ENCODE assay signal across 8 mouse cellular contexts in the genomic region with DNA sequence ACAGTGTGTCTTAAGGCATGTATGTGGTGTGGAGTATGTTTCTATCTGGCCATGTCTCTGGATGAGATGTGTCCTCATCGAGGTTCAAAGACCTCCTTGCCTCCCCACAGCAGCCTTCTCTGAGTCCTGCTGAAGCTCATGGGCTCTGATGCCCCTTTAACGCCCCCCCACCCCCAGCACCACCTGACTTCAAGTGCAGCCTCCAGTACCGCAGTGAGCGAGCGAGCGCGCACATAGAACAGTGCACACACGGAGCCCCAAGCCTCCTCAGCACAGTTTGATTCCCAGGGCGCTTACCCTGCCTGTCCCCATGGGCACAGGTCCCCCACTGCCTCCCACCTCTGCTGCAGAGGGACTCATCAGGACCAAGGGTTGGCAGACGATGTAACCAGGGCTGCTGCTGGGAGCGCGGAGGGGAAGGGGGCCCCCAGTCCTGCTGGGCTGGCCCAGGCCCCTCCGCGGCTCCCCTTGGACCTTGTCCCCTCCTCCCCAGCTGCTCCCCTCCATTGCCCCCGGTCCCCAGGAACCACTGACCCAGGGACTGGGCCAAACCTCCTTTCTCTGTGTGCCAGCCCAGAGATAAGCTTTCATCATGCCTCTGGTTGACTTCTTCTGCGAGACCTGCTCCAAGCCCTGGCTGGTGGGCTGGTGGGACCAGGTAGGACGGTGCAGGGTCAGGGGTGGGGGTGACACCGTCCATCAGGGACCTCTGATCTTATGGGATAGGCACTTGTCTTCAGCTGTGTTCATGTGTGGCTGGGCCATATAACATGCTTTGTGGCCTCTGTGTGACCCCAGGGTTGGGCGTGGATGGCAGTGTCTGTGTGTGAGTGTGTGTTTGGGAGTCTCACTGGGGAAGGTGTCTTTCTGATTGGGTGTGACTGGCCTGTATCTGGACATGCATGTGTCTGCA. TPM values are rescaled to one million over a fixed set of nuclear protein-coding genes. Genes with fewer than 3 reads are reported as not detected.
DNase-seq lines count a peak whose midpoint lies in the region; ATAC-seq and TF ChIP-seq lines count a peak whose summit lies in the region.

No protein-coding gene starts in this region.

- H3K27me3 ChIP-seq in heart, embryonic 14.5 days (ENCODE audit: control insufficient read depth, insufficient read depth, low read length), result no peaks in the 10 kb centered on the region
- no peaks in the 10 kb centered on the region for H3K27me3 ChIP-seq in heart, adult 2 months (ENCODE audit: control insufficient read depth, insufficient read depth, low read length)
- no peaks in the 10 kb centered on the region for H3K27me3 ChIP-seq in hindbrain, embryonic 11.5 days (ENCODE audit: control insufficient read depth, insufficient read depth, low read length)
- no peaks in the 10 kb centered on the region for H3K27me3 ChIP-seq in limb, embryonic 13.5 days
- no peaks in the 10 kb centered on the region for H3K27me3 ChIP-seq in stomach, embryonic 14.5 days (ENCODE audit: control insufficient read depth, insufficient read depth, low read length)

- peaks cover 39% of the 10 kb centered on the region for H3K36me3 ChIP-seq in heart, embryonic 14.5 days (ENCODE audit: control insufficient read depth, insufficient read depth, low read length)
- H3K36me3 ChIP-seq in heart, adult 2 months (ENCODE audit: control insufficient read depth, insufficient read depth, low read length), result no peaks in the 10 kb centered on the region
- no peaks in the 10 kb centered on the region for H3K36me3 ChIP-seq in hindbrain, embryonic 11.5 days (ENCODE audit: control insufficient read depth, insufficient read depth, low read length)
- no peaks in the 10 kb centered on the region for H3K36me3 ChIP-seq in limb, embryonic 13.5 days
- H3K36me3 ChIP-seq in stomach, embryonic 14.5 days (ENCODE audit: control insufficient read depth, insufficient read depth, low read length), result no peaks in the 10 kb centered on the region

- intact Hi-C loops in heart, adult 2 months (cut with DNase I), result no loop called here

- no peaks in the 10 kb centered on the region for H3K79me2 ChIP-seq in heart, adult 2 months (replicated peaks; ENCODE audit: control insufficient read depth, insufficient read depth, low read length)

- H3K4me2 ChIP-seq in heart, embryonic 14.5 days (ENCODE audit: low read length), result peak overlapping the region; percentile 54
- H3K4me2 ChIP-seq in hindbrain, embryonic 11.5 days (replicated peaks; ENCODE audit: low read depth, low read length), result peak overlapping the region; percentile 52
- peak overlapping the region; percentile 66 for H3K4me2 ChIP-seq in limb, embryonic 13.5 days (replicated peaks)
- H3K4me2 ChIP-seq in stomach, embryonic 14.5 days (replicated peaks; ENCODE audit: low read depth, low read length), result peak overlapping the region; percentile 46

- no peak for TF ChIP-seq CTCF in heart, adult 2 months (IDR thresholded peaks at IDR 0.05)

- H3K4me1 ChIP-seq in heart, embryonic 14.5 days (ENCODE audit: control insufficient read depth in 2 of 2, insufficient read depth in 2 of 2, low read length in 2 of 2), result no peaks in the 10 kb centered on the region; a peak in 1 of 4 replicates
- no peaks in the 10 kb centered on the region for H3K4me1 ChIP-seq in heart, adult 2 months (ENCODE audit: control insufficient read depth, insufficient read depth, low read length)
- peaks cover 13% of the 10 kb centered on the region for H3K4me1 ChIP-seq in hindbrain, embryonic 11.5 days (replicated peaks; ENCODE audit: control insufficient read depth, insufficient read depth, low read length)
- peaks cover 24% of the 10 kb centered on the region for H3K4me1 ChIP-seq in limb, embryonic 13.5 days
- H3K4me1 ChIP-seq in stomach, embryonic 14.5 days (ENCODE audit: control insufficient read depth, insufficient read depth, low read length), result peaks cover 7% of the 10 kb centered on the region; the same call in 1 of the 2 replicates

- TF ChIP-seq EP300 in heart, adult 2 months (IDR thresholded peaks at IDR 0.05; ENCODE audit: insufficient read depth, low read depth, low read length), result no peak

- H3K4me3 ChIP-seq in heart, embryonic 14.5 days (ENCODE audit: control insufficient read depth in 1 of 2, insufficient read depth in 1 of 2, low read depth in 1 of 2, low read length in 2 of 2), result peak overlapping the region; percentile 26 to 28
- H3K4me3 ChIP-seq in heart, adult 2 months, result no peak overlapping the region
- peak overlapping the region; percentile 24 for H3K4me3 ChIP-seq in hindbrain, embryonic 11.5 days (ENCODE audit: low read depth, low read length)
- peak overlapping the region; percentile 43 for H3K4me3 ChIP-seq in limb, embryonic 13.5 days
- H3K4me3 ChIP-seq in stomach, embryonic 14.5 days (ENCODE audit: low read depth, low read length), result peak overlapping the region; percentile 25

- ATAC-seq in heart, embryonic 14.5 days (ENCODE audit: insufficient number of reproducible peaks, insufficient read depth, low FRiP score, low read depth), result no peak; the same call in 1 of the 2 replicates
- ATAC-seq in hindbrain, embryonic 11.5 days (ENCODE audit: low FRiP score), result peak; percentile 58
- peak; percentile 73 for ATAC-seq in limb, embryonic 13.5 days (ENCODE audit: low FRiP score, low read depth)
- peak; percentile 56; the same call in 1 of the 2 replicates for ATAC-seq in stomach, embryonic 14.5 days (ENCODE audit: insufficient number of reproducible peaks, insufficient read depth, low FRiP score, low read depth)
- ATAC-seq in CD4-positive, CD25-positive, alpha-beta regulatory T cell, adult 4 months, result no peak

- no peaks in the 10 kb centered on the region for H3K9me3 ChIP-seq in heart, embryonic 14.5 days (ENCODE audit: control insufficient read depth, low read length)
- no peaks in the 10 kb centered on the region for H3K9me3 ChIP-seq in hindbrain, embryonic 11.5 days (ENCODE audit: control insufficient read depth, low read length)
- no peaks in the 10 kb centered on the region for H3K9me3 ChIP-seq in limb, embryonic 13.5 days
- no peaks in the 10 kb centered on the region for H3K9me3 ChIP-seq in stomach, embryonic 14.5 days (ENCODE audit: control insufficient read depth, low read depth, low read length)

- H3K27ac ChIP-seq in heart, embryonic 14.5 days (replicated peaks in 1 of 2; ENCODE audit: control insufficient read depth in 1 of 2, insufficient read depth in 1 of 2, low read depth in 2 of 2, low read length in 2 of 2), result no peak overlapping the region
- no peak overlapping the region for H3K27ac ChIP-seq in heart, adult 2 months
- H3K27ac ChIP-seq in hindbrain, embryonic 11.5 days (ENCODE audit: low read depth, low read length), result 0 out of 2 replicates have a peak overlapping the region, but pooled peaks have one; percentile 0
- H3K27ac ChIP-seq in limb, embryonic 13.5 days, result no peak overlapping the region
- H3K27ac ChIP-seq in stomach, embryonic 14.5 days (ENCODE audit: low read length), result no peak overlapping the region

- 47% methylated on average over 19 of the region's 19 CpGs for WGBS in heart, embryonic 14.5 days
- WGBS in heart, adult 2 months, result 71% methylated on average over 19 of the region's 19 CpGs
- WGBS in hindbrain, embryonic 11.5 days, result 33% methylated on average over 19 of the region's 19 CpGs
- WGBS in limb, embryonic 13.5 days, result 31% methylated on average over 19 of the region's 19 CpGs
- 28% methylated on average over 18 of the region's 19 CpGs for WGBS in stomach, embryonic 14.5 days

- TF ChIP-seq POLR2A in heart, adult 2 months (IDR thresholded peaks at IDR 0.05; ENCODE audit: insufficient read depth, low read depth, low read length), result no peak

- H3K9ac ChIP-seq in heart, embryonic 14.5 days (ENCODE audit: low read length), result peak overlapping the region; percentile 41; the same call in 1 of the 2 replicates
- H3K9ac ChIP-seq in heart, adult 2 months (ENCODE audit: low read depth, low read length), result no peak overlapping the region
- peak overlapping the region; percentile 4 for H3K9ac ChIP-seq in hindbrain, embryonic 11.5 days (ENCODE audit: low read depth, low read length)
- H3K9ac ChIP-seq in limb, embryonic 13.5 days, result peak overlapping the region; percentile 67
- H3K9ac ChIP-seq in stomach, embryonic 14.5 days (replicated peaks; ENCODE audit: low read depth, low read length), result no peak overlapping the region

- no peak for DNase-seq in heart, adult 2 months
- peak; percentile 69 to 73 for DNase-seq in cerebellum, adult 18-20 months
- DNase-seq in hindbrain, embryonic 11.5 days (ENCODE audit: low spot score), result peak; percentile 30
- DNase-seq in urinary bladder, adult 2 months (ENCODE audit: low spot score), result no peak

RNA-seq across cellular contexts. Expression of a gene that starts 31.3 kb away (rescaled TPM):
- polyA plus RNA-seq in heart, embryonic 14.5 days (2014; fragmentation: Nextera tagmentation; extraction: Ambion mirVana), result 11.0 and 11.8 TPM in 2 replicates
- total RNA-seq in heart, adult 2 months (2021), result 10 to 100 TPM; 58.9 to 60.0 TPM
- 57.2 and 68.9 TPM in 2 replicates for polyA plus RNA-seq in heart, adult 2 months (2012; rRNA removed)
- 5.2 and 5.7 TPM in 2 replicates for polyA plus RNA-seq in hindbrain, embryonic 11.5 days (2014; fragmentation: Nextera tagmentation; extraction: Ambion mirVana)
- 5.4 and 6.1 TPM in 2 replicates for polyA plus RNA-seq in limb, embryonic 13.5 days (2015; fragmentation: Nextera tagmentation; extraction: Ambion mirVana)
- polyA plus RNA-seq in stomach, embryonic 14.5 days (2014; fragmentation: Nextera tagmentation; extraction: Ambion mirVana), result 5.4 TPM in 2 replicates
- polyA plus RNA-seq in urinary bladder, adult 2 months (2012; rRNA removed), result 8.3 and 11.6 TPM in 2 replicates
- polyA plus RNA-seq in CD4-positive, CD25-positive, alpha-beta regulatory T cell, adult 4 months (2017; shearing (Covaris generic)), result 1 to 10 TPM in 1 of 2 experiments, under 1 TPM in 1; 0.67 to 1.3 TPM

RNA-seq across cellular contexts. Expression of a gene that starts 42.4 kb away (rescaled TPM):
- polyA plus RNA-seq in heart, embryonic 14.5 days (2014; fragmentation: Nextera tagmentation; extraction: Ambion mirVana), result 31.5 and 32.3 TPM in 2 replicates
- 10 to 100 TPM; 37.6 to 47.2 TPM for total RNA-seq in heart, adult 2 months (2021)
- 40.4 and 46.0 TPM in 2 replicates for polyA plus RNA-seq in heart, adult 2 months (2012; rRNA removed)
- 23.6 and 23.7 TPM in 2 replicates for polyA plus RNA-seq in hindbrain, embryonic 11.5 days (2014; fragmentation: Nextera tagmentation; extraction: Ambion mirVana)
- polyA plus RNA-seq in limb, embryonic 13.5 days (2015; fragmentation: Nextera tagmentation; extraction: Ambion mirVana), result 79.7 and 82.5 TPM in 2 replicates
- polyA plus RNA-seq in stomach, embryonic 14.5 days (2014; fragmentation: Nextera tagmentation; extraction: Ambion mirVana), result 34.5 and 40.3 TPM in 2 replicates
- polyA plus RNA-seq in urinary bladder, adult 2 months (2012; rRNA removed), result 36.8 and 38.7 TPM in 2 replicates
- polyA plus RNA-seq in CD4-positive, CD25-positive, alpha-beta regulatory T cell, adult 4 months (2017; shearing (Covaris generic)), result 10 to 100 TPM; 20.1 to 43.4 TPM

RNA-seq across cellular contexts. Expression of a gene that starts 47.0 kb away (rescaled TPM):
- polyA plus RNA-seq in heart, embryonic 14.5 days (2014; fragmentation: Nextera tagmentation; extraction: Ambion mirVana), result 209 and 212 TPM in 2 replicates
- total RNA-seq in heart, adult 2 months (2021), result 100 to 1,000 TPM; 150 to 162 TPM
- 62.3 and 96.1 TPM in 2 replicates for polyA plus RNA-seq in heart, adult 2 months (2012; rRNA removed)
- 306 and 307 TPM in 2 replicates for polyA plus RNA-seq in hindbrain, embryonic 11.5 days (2014; fragmentation: Nextera tagmentation; extraction: Ambion mirVana)
- 320 and 346 TPM in 2 replicates for polyA plus RNA-seq in limb, embryonic 13.5 days (2015; fragmentation: Nextera tagmentation; extraction: Ambion mirVana)
- 283 and 302 TPM in 2 replicates for polyA plus RNA-seq in stomach, embryonic 14.5 days (2014; fragmentation: Nextera tagmentation; extraction: Ambion mirVana)
- polyA plus RNA-seq in urinary bladder, adult 2 months (2012; rRNA removed), result 198 and 211 TPM in 2 replicates
- polyA plus RNA-seq in CD4-positive, CD25-positive, alpha-beta regulatory T cell, adult 4 months (2017; shearing (Covaris generic)), result 100 to 1,000 TPM; 100 to 115 TPM

RNA-seq across cellular contexts. Expression of a gene that starts 51.5 kb away (rescaled TPM):
- 0.18 and 0.26 TPM in 2 replicates for polyA plus RNA-seq in heart, embryonic 14.5 days (2014; fragmentation: Nextera tagmentation; extraction: Ambion mirVana)
- total RNA-seq in heart, adult 2 months (2021), result 1 to 10 TPM; 1.2 to 1.3 TPM
- 0.73 and 1.5 TPM in 2 replicates for polyA plus RNA-seq in heart, adult 2 months (2012; rRNA removed)
- 0.59 and 0.73 TPM in 2 replicates for polyA plus RNA-seq in hindbrain, embryonic 11.5 days (2014; fragmentation: Nextera tagmentation; extraction: Ambion mirVana)
- polyA plus RNA-seq in limb, embryonic 13.5 days (2015; fragmentation: Nextera tagmentation; extraction: Ambion mirVana), result 0.77 and 0.83 TPM in 2 replicates
- polyA plus RNA-seq in stomach, embryonic 14.5 days (2014; fragmentation: Nextera tagmentation; extraction: Ambion mirVana), result 0.27 and 0.48 TPM in 2 replicates
- polyA plus RNA-seq in urinary bladder, adult 2 months (2012; rRNA removed), result 0.32 and 0.47 TPM in 2 replicates
- polyA plus RNA-seq in CD4-positive, CD25-positive, alpha-beta regulatory T cell, adult 4 months (2017; shearing (Covaris generic)), result under 1 TPM in 1 of 2 experiments, not detected in 1; 0.12 TPM

Comparison
In these comparisons a context has a peak if more than half of its experiments do, and no peak if none do; other contexts are left out.
1. H3K9ac ChIP-seq: peak in heart, embryonic 14.5 days (single experiment), hindbrain, embryonic 11.5 days (single experiment) and limb, embryonic 13.5 days (single experiment); none in heart, adult 2 months (single experiment) and stomach, embryonic 14.5 days (single experiment).
2. ATAC-seq: peak in hindbrain, embryonic 11.5 days (single experiment), limb, embryonic 13.5 days (single experiment) and stomach, embryonic 14.5 days (single experiment); none in heart, embryonic 14.5 days (single experiment) and CD4-positive, CD25-positive, alpha-beta regulatory T cell, adult 4 months (single experiment).
3. DNase-seq: peak in cerebellum, adult 18-20 months (2 of 2) and hindbrain, embryonic 11.5 days (single experiment); none in heart, adult 2 months (0 of 2) and urinary bladder, adult 2 months (single experiment).
4. Peak in every context shown above with its lines, with median percentiles within 50 percentile points of each other: H3K4me2 ChIP-seq.